Mouse (Mus musculus): ENCODE measurements around the gene Cenpm. TPM values are rescaled to one million over a fixed set of nuclear protein-coding genes. Genes with fewer than 3 reads are reported as not detected.
"Not testable (repeated sequence)": the region's sequence is repeated elsewhere in the genome, so short reads cannot be mapped to it uniquely, and the experiment has no call there.

The Cenpm gene
- polyA plus RNA-seq, 1 experiment from 2014 or later = 86.0 TPM

DNA sequence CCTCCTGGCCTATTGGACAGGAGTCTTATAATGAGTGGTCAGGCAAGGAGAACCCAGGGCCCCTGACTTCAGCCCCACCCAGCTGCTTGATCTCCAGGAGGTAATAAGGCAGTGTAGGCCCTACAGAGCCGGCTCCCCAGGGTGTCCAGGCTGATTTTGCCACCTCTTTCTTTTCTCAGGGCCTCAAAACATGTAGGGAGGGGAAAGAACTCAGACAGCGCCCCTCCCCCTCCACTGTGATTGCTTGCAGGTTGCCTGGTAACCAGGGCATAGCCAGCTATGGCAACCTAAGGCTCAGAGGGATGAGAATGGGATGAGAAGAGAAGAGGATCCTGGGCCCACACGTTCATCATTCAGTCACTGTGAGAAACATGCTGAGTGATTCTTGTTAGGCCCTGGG is 23.6 kb upstream of the Cenpm start:
- Histone ChIP-seq H3K9me3 (replicated peaks) (no peaks in the 10 kb centered on the region), H3K36me3 (no peaks in the 10 kb centered on the region), H3K27me3 (ENCODE audit: low read depth, poor library complexity, severe bottlenecking) (peaks cover 38% of the 10 kb centered on the region), H3K27ac (no peak overlapping the region), H3K4me1 (peaks cover 4% of the 10 kb centered on the region; the same call in 1 of the 2 replicates), H3K4me3 (no peak overlapping the region)
- no peak for DNase-seq (ENCODE audit: low spot score)
- 29% methylated on average over 3 of the region's 3 CpGs for WGBS

DNA sequence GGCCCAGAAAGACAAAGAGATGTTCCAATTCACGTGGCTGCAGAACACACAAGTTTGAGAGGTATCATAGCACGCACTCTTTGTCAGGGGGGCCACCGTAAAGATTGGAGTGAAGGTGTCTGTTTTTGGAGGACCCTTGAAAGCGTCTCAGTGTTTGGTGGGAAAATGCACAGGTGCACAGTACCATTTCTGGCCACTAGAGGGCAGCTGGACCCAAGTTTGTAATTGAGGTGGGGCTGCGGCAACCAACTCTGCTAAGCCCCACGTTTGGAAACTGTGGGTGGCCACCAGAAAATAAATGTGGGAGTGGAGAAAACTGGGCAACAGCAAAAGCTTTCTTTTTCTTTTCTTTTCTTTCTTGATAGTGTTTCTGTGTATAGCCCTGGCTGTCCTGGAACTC is 21.8 kb upstream of the Cenpm start:
- Histone ChIP-seq H3K4me3 (no peak overlapping the region), H3K27ac (no peak overlapping the region), H3K9me3 (replicated peaks) (no peaks in the 10 kb centered on the region), H3K27me3 (ENCODE audit: low read depth, poor library complexity, severe bottlenecking) (peaks cover 20% of the 10 kb centered on the region), H3K4me1 (peaks cover 4% of the 10 kb centered on the region; the same call in 1 of the 2 replicates), H3K36me3 (no peaks in the 10 kb centered on the region)
- DNase-seq (ENCODE audit: low spot score) = peak; percentile 85
- 24% methylated on average over 6 of the region's 6 CpGs for WGBS

DNA sequence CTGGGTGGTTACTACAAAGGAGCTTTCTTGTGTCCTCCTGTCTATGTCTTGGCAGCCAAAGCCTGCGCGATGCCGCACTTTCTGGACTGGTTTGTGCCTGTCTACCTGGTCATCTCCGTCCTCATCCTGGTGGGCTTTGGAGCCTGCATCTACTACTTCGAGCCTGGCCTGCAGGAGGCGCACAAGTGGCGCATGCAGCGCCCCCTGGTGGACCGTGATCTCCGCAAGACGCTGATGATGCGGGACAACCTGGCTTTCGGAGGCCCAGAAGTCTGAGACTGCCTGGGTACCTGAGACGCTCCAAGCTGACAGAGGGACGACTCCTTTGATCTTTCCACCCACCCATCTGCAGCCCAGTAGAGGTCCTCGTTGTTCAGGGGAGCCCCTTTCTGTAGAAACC is 15.0 kb upstream of the Cenpm start:
- Histone ChIP-seq H3K36me3 (no peaks in the 10 kb centered on the region), H3K9me3 (replicated peaks) (no peaks in the 10 kb centered on the region), H3K27ac (no peak overlapping the region), H3K4me1 (peaks cover 8% of the 10 kb centered on the region), H3K27me3 (ENCODE audit: low read depth, poor library complexity, severe bottlenecking) (peaks cover 26% of the 10 kb centered on the region), H3K4me3 (no peak overlapping the region)
- WGBS = 8% methylated on average over 16 of the region's 16 CpGs
- peak; percentile 88 for DNase-seq (ENCODE audit: low spot score)

DNA sequence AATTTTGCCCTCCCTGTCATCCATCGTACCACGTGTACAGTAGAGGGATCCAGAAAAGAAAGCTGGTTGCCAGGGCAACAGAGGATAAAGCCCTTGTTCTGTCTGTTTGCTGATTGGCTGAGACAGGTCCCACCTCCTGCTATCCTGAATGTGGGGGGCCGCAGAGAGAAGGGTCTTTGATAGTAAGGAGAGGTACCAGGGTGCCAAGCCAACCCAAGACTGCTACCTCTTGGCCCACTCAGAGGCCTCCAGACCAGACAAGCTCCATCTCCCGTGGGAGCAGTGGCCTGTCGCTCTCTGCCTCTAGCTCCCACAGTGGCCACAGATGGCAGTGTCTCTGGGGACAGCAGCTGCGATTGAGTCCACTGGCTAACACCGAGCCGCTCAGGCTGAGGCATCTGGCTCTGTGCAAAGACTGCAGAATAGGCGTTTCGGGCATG is 11.4 kb upstream of the Cenpm start:
- Histone ChIP-seq H3K4me3 (no peak overlapping the region), H3K9me3 (replicated peaks) (no peaks in the 10 kb centered on the region), H3K27me3 (ENCODE audit: low read depth, poor library complexity, severe bottlenecking) (peaks cover 24% of the 10 kb centered on the region), H3K27ac (no peak overlapping the region), H3K4me1 (peaks cover 8% of the 10 kb centered on the region), H3K36me3 (no peaks in the 10 kb centered on the region)
- 35% methylated on average over 10 of the region's 10 CpGs for WGBS
- no peak for DNase-seq (ENCODE audit: low spot score)

DNA sequence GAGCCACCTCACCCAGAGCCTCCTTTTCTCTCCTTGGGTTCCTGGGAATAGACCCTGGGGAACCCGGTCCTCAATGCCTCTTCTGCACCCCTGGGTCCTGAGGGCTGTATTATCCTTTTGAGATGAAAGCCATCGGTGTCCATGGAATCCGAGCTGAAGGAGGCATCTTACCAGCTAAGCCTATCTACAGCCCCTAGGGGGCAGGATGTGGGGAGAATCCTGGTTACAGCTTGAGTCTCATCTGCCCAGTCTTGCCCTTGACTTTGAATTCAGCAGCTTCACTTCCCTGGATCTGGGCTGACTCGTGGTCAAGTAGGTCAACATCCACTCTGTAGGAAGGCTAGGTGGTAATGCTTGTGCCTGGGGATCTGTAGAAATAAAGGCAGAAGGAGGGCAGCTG is 10.7 kb upstream of the Cenpm start:
- Histone ChIP-seq H3K4me3 (no peak overlapping the region), H3K4me1 (peaks cover 8% of the 10 kb centered on the region), H3K36me3 (no peaks in the 10 kb centered on the region), H3K27me3 (ENCODE audit: low read depth, poor library complexity, severe bottlenecking) (peaks cover 20% of the 10 kb centered on the region), H3K9me3 (replicated peaks) (no peaks in the 10 kb centered on the region), H3K27ac (no peak overlapping the region)
- DNase-seq (ENCODE audit: low spot score) = no peak
- WGBS = 50% methylated on average over 4 of the region's 4 CpGs

- 88% methylated on average over 6 of the region's 6 CpGs for WGBS
- Histone ChIP-seq H3K4me3 (no peak within 1 kb of the TSS), H3K9me3 (replicated peaks) (no peaks in the 10 kb centered on the region), H3K27ac (no peak within 1 kb of the TSS), H3K36me3 (no peaks in the 10 kb centered on the region), H3K27me3 (ENCODE audit: low read depth, poor library complexity, severe bottlenecking) (peaks cover 15% of the 10 kb centered on the region), H3K4me1 (peaks cover 8% of the 10 kb centered on the region)
- DNase-seq (ENCODE audit: low spot score) = no peak
Measured at GRCm38 (mm10) chr15:82252097-82252496, 7.5 kb upstream of the Cenpm start, which contains the start of gene 1500009C09Rik. Gene 1500009C09Rik (plus strand): TSS chr15:82252397.

- H3K4me3 ChIP-seq = no peak overlapping the region
- DNase-seq (ENCODE audit: low spot score) = no peak
- peaks cover 8% of the 10 kb centered on the region for H3K4me1 ChIP-seq
- H3K27ac ChIP-seq = no peak overlapping the region
- no peaks in the 10 kb centered on the region for H3K9me3 ChIP-seq (replicated peaks)
- 92% methylated on average over 3 of the region's 3 CpGs for WGBS
- no peaks in the 10 kb centered on the region for H3K36me3 ChIP-seq
- peaks cover 15% of the 10 kb centered on the region for H3K27me3 ChIP-seq (ENCODE audit: low read depth, poor library complexity, severe bottlenecking)
Measured at GRCm38 (mm10) chr15:82251579-82251978, 7.0 kb upstream of the Cenpm start.

DNA sequence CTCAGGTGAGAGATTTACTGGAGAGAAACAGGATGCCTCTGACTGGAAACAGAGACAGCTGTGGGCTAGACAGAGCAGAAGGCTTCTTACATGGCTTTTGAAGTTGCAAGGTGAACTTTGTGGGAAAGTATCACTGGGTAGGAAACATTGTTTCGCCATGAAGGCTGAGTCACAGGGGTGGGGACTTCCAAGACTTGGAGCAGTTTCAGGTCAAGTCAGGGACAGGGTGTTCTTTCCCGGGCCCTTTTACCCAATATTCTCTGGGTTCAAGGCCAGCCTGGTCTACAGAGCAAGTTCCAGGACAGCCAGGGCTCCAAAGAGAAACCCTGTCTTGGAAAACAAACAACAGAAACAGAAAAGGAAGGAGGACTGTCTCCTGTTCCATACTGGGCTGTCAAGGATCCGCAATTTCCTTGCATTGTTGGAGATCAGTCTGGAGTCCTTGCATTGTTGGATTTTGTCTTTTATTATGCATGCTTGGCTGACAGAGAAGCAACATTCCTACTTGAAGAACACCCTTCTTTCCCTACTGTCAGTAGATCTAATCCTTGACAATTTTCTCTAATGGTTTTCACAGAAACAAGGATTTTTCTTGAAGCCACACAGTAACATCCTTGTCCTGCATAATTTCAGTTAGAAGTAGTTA is 2.7 kb upstream of the Cenpm start:
- DNase-seq (ENCODE audit: low spot score) = no peak
- no peaks in the 10 kb centered on the region for H3K9me3 ChIP-seq (replicated peaks)
- WGBS = 76% methylated on average over 3 of the region's 3 CpGs

GRCm38 (mm10) chr15:82244805-82245161 is 235 bp upstream of the Cenpm start:
- WGBS = 21% methylated on average over 9 of the region's 9 CpGs
- H3K36me3 ChIP-seq; H3K4me1 ChIP-seq; H3K27me3 ChIP-seq (ENCODE audit: low read depth, poor library complexity, severe bottlenecking); DNase-seq (ENCODE audit: low spot score); H3K9me3 ChIP-seq (replicated peaks): not testable (repeated sequence)
- peak overlapping the region; percentile 83 for H3K4me3 ChIP-seq
- H3K27ac ChIP-seq = peak overlapping the region; percentile 94

More for the DNA sequence above, 2.7 kb upstream of the Cenpm start:
- Histone ChIP-seq H3K4me1 (peaks cover 9% of the 10 kb centered on the region), H3K27me3 (ENCODE audit: low read depth, poor library complexity, severe bottlenecking) (no peaks in the 10 kb centered on the region), H3K4me3 (no peak overlapping the region), H3K27ac (no peak overlapping the region), H3K36me3 (no peaks in the 10 kb centered on the region)

DNA sequence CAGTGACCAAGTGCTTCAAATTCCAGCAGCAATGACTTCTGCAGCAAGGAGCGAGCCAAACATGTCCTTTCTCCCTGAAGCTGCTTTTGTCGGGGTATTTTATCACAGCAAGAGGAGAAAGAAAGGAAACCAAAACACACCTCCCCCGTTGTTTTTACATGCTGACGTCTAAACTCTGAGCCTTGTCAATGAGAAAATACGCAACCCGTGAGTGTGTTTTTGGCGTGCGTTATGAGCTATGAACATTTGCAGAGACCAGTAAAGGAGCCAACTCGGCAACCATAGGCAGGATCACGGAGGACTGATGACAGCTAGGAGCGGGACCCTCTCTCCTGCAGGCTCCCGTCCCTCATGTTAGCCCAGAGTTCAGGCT is 820 bp downstream of the Cenpm start:
- Histone ChIP-seq H3K36me3 (peaks cover 11% of the 10 kb centered on the region), H3K4me3 (peak overlapping the region; percentile 83), H3K4me1 (peaks cover 9% of the 10 kb centered on the region), H3K27ac (peak overlapping the region; percentile 94), H3K27me3 (ENCODE audit: low read depth, poor library complexity, severe bottlenecking) (no peaks in the 10 kb centered on the region), H3K9me3 (replicated peaks) (no peaks in the 10 kb centered on the region)
- WGBS = 9% methylated on average over 12 of the region's 12 CpGs
- no peak for DNase-seq (ENCODE audit: low spot score)

GRCm38 (mm10) chr15:82243311-82243710 is 1.2 kb downstream of the Cenpm start:
- no peaks in the 10 kb centered on the region for H3K9me3 ChIP-seq (replicated peaks)
- H3K27ac ChIP-seq = peak overlapping the region; percentile 94; the same call in 1 of the 2 replicates
- no peak for DNase-seq (ENCODE audit: low spot score)
- H3K4me1 ChIP-seq = peaks cover 9% of the 10 kb centered on the region
- no peaks in the 10 kb centered on the region for H3K27me3 ChIP-seq (ENCODE audit: low read depth, poor library complexity, severe bottlenecking)
- H3K4me3 ChIP-seq = peak overlapping the region; percentile 83
- 81% methylated on average over 3 of the region's 3 CpGs for WGBS
- peaks cover 15% of the 10 kb centered on the region for H3K36me3 ChIP-seq

- Histone ChIP-seq H3K9me3 (replicated peaks) (no peaks in the 10 kb centered on the region), H3K27ac (no peak overlapping the region), H3K36me3 (peaks cover 42% of the 10 kb centered on the region), H3K4me3 (no peak overlapping the region), H3K27me3 (ENCODE audit: low read depth, poor library complexity, severe bottlenecking) (no peaks in the 10 kb centered on the region), H3K4me1 (no peaks in the 10 kb centered on the region)
- peak; percentile 91 for DNase-seq (ENCODE audit: low spot score)
- WGBS = 20% methylated on average over 5 of the region's 5 CpGs
Measured at GRCm38 (mm10) chr15:82236565-82236964, 8.0 kb downstream of the Cenpm start.

DNA sequence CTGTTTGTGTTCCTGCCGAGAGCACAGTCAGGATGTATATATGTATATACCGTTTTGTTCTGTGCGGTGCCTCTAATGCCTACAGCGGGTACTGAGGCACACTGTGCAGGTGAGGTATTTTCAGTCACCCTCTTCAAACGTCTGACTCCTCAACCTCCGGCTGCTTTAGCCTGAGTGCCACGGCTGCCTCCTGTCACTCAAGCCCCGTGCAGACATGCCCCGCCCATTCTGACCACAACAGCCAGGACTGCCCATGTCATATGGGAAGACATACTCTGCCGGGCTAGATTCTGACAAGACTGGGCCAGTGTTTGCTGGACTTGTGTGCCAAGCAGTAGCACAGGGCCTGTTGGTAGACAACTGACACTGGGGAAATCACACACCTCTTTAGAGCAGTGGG is 8.9 kb downstream of the Cenpm start:
- DNase-seq (ENCODE audit: low spot score) = no peak
- H3K4me1 ChIP-seq = no peaks in the 10 kb centered on the region
- 84% methylated on average over 10 of the region's 10 CpGs for WGBS
- no peaks in the 10 kb centered on the region for H3K9me3 ChIP-seq (replicated peaks)
- no peaks in the 10 kb centered on the region for H3K27me3 ChIP-seq (ENCODE audit: low read depth, poor library complexity, severe bottlenecking)
- H3K27ac ChIP-seq = no peak overlapping the region
- H3K36me3 ChIP-seq = peaks cover 39% of the 10 kb centered on the region
- no peak overlapping the region for H3K4me3 ChIP-seq

DNA sequence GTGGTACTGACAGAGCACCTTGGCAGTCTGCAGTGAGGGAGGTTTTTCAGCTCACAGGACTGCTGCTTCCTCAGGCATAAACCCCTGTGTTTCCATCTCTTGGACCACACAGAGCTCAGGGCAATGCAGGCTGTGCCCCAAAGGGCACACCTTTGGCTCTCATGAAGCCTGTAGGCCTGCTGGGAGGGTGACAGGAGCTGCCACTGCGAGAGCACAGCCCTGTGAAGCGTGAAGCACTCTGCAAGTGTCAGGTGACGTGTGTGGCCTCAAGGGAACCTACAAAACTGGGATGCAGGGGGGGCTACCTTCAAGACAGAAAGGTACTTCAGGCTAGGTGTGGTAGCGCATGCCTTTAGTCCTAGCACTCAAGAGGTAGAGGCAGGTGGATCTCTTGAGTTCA is 11.9 kb downstream of the Cenpm start:
- Histone ChIP-seq H3K4me1 (peaks cover 14% of the 10 kb centered on the region), H3K27me3 (ENCODE audit: low read depth, poor library complexity, severe bottlenecking) (no peaks in the 10 kb centered on the region), H3K36me3 (peaks cover 20% of the 10 kb centered on the region), H3K27ac (no peak overlapping the region), H3K4me3 (no peak overlapping the region), H3K9me3 (replicated peaks) (no peaks in the 10 kb centered on the region)
- DNase-seq (ENCODE audit: low spot score) = no peak
- 72% methylated on average over 4 of the region's 4 CpGs for WGBS

Measured in limb, embryonic 10.5 days (tissue).